Mouse (Mus musculus) retina, embryonic 14.5 days (tissue): Measurements from ENCODE around the gene Oas1d.
"Not testable (repeated sequence)": the region's sequence is repeated elsewhere in the genome, so short reads cannot be mapped to it uniquely, and the experiment has no call there.

ENCODE experiments used
- DNase-seq: peaks from one replicate; pipeline ENCODE4 v3.0.0-alpha.2; 2015; ENCODE audit warnings: low spot score

Oas1d gene

GRCm38 (mm10) chr5:120914204-120914603 lies at the start of gene Oas1d:
TSS of gene Oas1d (plus strand) at chr5:120914536.
- DNase-seq: not testable (repeated sequence)

- peak; percentile 54 for DNase-seq
These were observed 48.9 kb upstream of the Oas1d start for GRCm38 (mm10) chr5:120865336-120865860.

- no peak for DNase-seq
These were observed 44.8 kb upstream of the Oas1d start for GRCm38 (mm10) chr5:120869436-120870015.

GRCm38 (mm10) chr5:120870081-120870480 lies 44.3 kb upstream of the Oas1d start:
- DNase-seq: no peak

- no peak for DNase-seq
These were observed 43.6 kb upstream of the Oas1d start for GRCm38 (mm10) chr5:120870782-120871181.

- no peak for DNase-seq
These were observed 42.9 kb upstream of the Oas1d start for GRCm38 (mm10) chr5:120871469-120871868.

GRCm38 (mm10) chr5:120876839-120877238 lies 37.5 kb upstream of the Oas1d start:
- not testable (repeated sequence) for DNase-seq

GRCm38 (mm10) chr5:120877407-120877806 lies 36.9 kb upstream of the Oas1d start:
- DNase-seq: not testable (repeated sequence)

- DNase-seq: not testable (repeated sequence)
These were observed 35.5 kb upstream of the Oas1d start for GRCm38 (mm10) chr5:120878803-120879202.

- not testable (repeated sequence) for DNase-seq
These were observed 32.7 kb upstream of the Oas1d start for GRCm38 (mm10) chr5:120881681-120882080.

- DNase-seq: not testable (repeated sequence)
These were observed 26.9 kb upstream of the Oas1d start, which contains the start of gene Oas1g for GRCm38 (mm10) chr5:120887413-120887812. TSS of gene Oas1g (minus strand) at chr5:120887613.

- DNase-seq: no peak
These were observed 26.5 kb upstream of the Oas1d start for GRCm38 (mm10) chr5:120887831-120888230.

- DNase-seq: not testable (repeated sequence)
These were observed 26.0 kb upstream of the Oas1d start for GRCm38 (mm10) chr5:120888294-120888815.

GRCm38 (mm10) chr5:120890026-120890425 lies 24.3 kb upstream of the Oas1d start:
- no peak for DNase-seq

- no peak for DNase-seq
These were observed 23.3 kb upstream of the Oas1d start for GRCm38 (mm10) chr5:120890991-120891390.

- not testable (repeated sequence) for DNase-seq
These were observed 22.6 kb upstream of the Oas1d start for GRCm38 (mm10) chr5:120891566-120892242.

- DNase-seq: no peak
These were observed 22.1 kb upstream of the Oas1d start for GRCm38 (mm10) chr5:120892243-120892660.

- DNase-seq: not testable (repeated sequence)
These were observed 20.5 kb upstream of the Oas1d start for GRCm38 (mm10) chr5:120893866-120894265.

GRCm38 (mm10) chr5:120894692-120895091 lies 19.6 kb upstream of the Oas1d start:
- not testable (repeated sequence) for DNase-seq

- no peak for DNase-seq
These were observed 19.0 kb upstream of the Oas1d start for GRCm38 (mm10) chr5:120895231-120895900.

- no peak for DNase-seq
These were observed 16.0 kb upstream of the Oas1d start for GRCm38 (mm10) chr5:120898307-120898706.

GRCm38 (mm10) chr5:120898726-120899125 lies 15.6 kb upstream of the Oas1d start:
- DNase-seq: no peak
